Mouse (Mus musculus) intestine, postnatal 0 days (tissue): ENCODE data around the gene Foxa2. TPM values are rescaled to one million over a fixed set of nuclear protein-coding genes. Genes with fewer than 3 reads are reported as not detected.

Experiments used
- ATAC-seq: fragments of 200-750 bp; cut with Nextera tagmentation; 2 replicates; pipeline ENCODE4 v1.8.0; 2017; ENCODE audit warnings: mild to moderate bottlenecking, moderate TSS enrichment, moderate library complexity
- H3K27ac ChIP-seq: fragments of 300-500 bp; sonication (generic); 2 replicates; pipeline ENCODE4 v1.5.1; 2014; ENCODE audit warnings: mild to moderate bottlenecking, low read depth, low read length, moderate library complexity
- H3K27me3 ChIP-seq: fragments of 300-500 bp; sonication (generic); replicated peaks from 2 replicates; pipeline ENCODE4 v1.6.1; 2014; ENCODE audit warnings: low read length, mixed read lengths; ENCODE audit not compliant: control insufficient read depth, insufficient read depth
- H3K36me3 ChIP-seq: fragments of 300-500 bp; sonication (generic); 2 replicates; pipeline ENCODE4 v1.6.1; 2014; ENCODE audit warnings: mild to moderate bottlenecking, moderate library complexity; ENCODE audit not compliant: control insufficient read depth, insufficient read depth
- H3K4me1 ChIP-seq: fragments of 300-500 bp; sonication (generic); replicated peaks from 2 replicates; pipeline ENCODE4 v1.6.1; 2014; ENCODE audit warnings: antibody characterized with exemption, low read length, mixed read lengths; ENCODE audit not compliant: control insufficient read depth, insufficient read depth
- H3K4me2 ChIP-seq: fragments of 300-500 bp; sonication (generic); replicated peaks from 2 replicates; pipeline ENCODE4 v1.6.1; 2014; ENCODE audit warnings: low read depth, mild to moderate bottlenecking, moderate library complexity
- H3K4me3 ChIP-seq: fragments of 300-500 bp; sonication (generic); 2 replicates; pipeline ENCODE4 v1.5.1; 2014; ENCODE audit warnings: low read depth, low read length
- H3K9ac ChIP-seq: fragments of 300-500 bp; sonication (generic); 2 replicates; pipeline ENCODE4 v1.6.1; 2014; ENCODE audit warnings: mild to moderate bottlenecking, low read depth, low read length
- H3K9me3 ChIP-seq: fragments of 300-500 bp; sonication (generic); 2 replicates; pipeline ENCODE4 v1.6.1; 2016; ENCODE audit warnings: mixed run types; ENCODE audit not compliant: control insufficient read depth
- CTCF ChIP-seq: sonication (generic); IDR thresholded peaks from 2 replicates; pipeline ENCODE4 v1.5.1; 2016; ENCODE audit warnings: low read depth, mild to moderate bottlenecking, control low read depth, antibody characterized with exemption, moderate library complexity
- WGBS: fragments of 180-500 bp; shearing (Covaris S2); extraction: QIAGEN DNeasy Blood & Tissue Kit; methylation state at CpG from one replicate; pipeline ENCODE4 v1.1.7; 2014; 5-methylcytosine and 5-hydroxymethylcytosine counted together
- polyA plus RNA-seq: library from polyadenylated mRNA; unstranded; fragments of >200 nt; fragmentation: Nextera tagmentation; extraction: Ambion mirVana; gene quantifications from 2 replicates; pipeline ENCODE4 v1.2.1, GENCODE M21; 2015

Foxa2 gene
- polyA plus RNA-seq, 1 experiment from 2014 or later = 1.5 TPM

- Histone ChIP-seq H3K9ac (no peak overlapping the region), H3K4me2 (no peak overlapping the region)
Observed at GRCm38 (mm10) chr2:148060705-148061104, 13.9 kb upstream of the Foxa2 start.

GRCm38 (mm10) chr2:148053411-148053810, 6.6 kb upstream of the Foxa2 start:
- no peaks in the 10 kb centered on the region for H3K36me3 ChIP-seq
- H3K4me1 ChIP-seq = no peaks in the 10 kb centered on the region
- WGBS = 24% methylated on average over 6 of the region's 6 CpGs
- H3K4me2 ChIP-seq = no peak overlapping the region
- peaks cover 28% of the 10 kb centered on the region for H3K27me3 ChIP-seq
- no peak overlapping the region for H3K4me3 ChIP-seq
- H3K27ac ChIP-seq = no peak overlapping the region
- H3K9me3 ChIP-seq = no peaks in the 10 kb centered on the region
- ATAC-seq = no peak
- TF ChIP-seq CTCF = no peak
- H3K9ac ChIP-seq = no peak overlapping the region

More at GRCm38 (mm10) chr2:148060705-148061104, 13.9 kb upstream of the Foxa2 start:
- no peak for TF ChIP-seq CTCF
- Histone ChIP-seq H3K36me3 (no peaks in the 10 kb centered on the region), H3K4me3 (no peak overlapping the region), H3K27ac (no peak overlapping the region), H3K4me1 (no peaks in the 10 kb centered on the region), H3K9me3 (no peaks in the 10 kb centered on the region), H3K27me3 (no peaks in the 10 kb centered on the region)
- ATAC-seq = no peak
- 76% methylated on average over 6 of the region's 6 CpGs for WGBS

- Histone ChIP-seq H3K9me3 (no peaks in the 10 kb centered on the region), H3K4me2 (peak overlapping the region; percentile 60), H3K9ac (no peak overlapping the region), H3K36me3 (no peaks in the 10 kb centered on the region), H3K4me1 (no peaks in the 10 kb centered on the region), H3K27me3 (peaks cover 76% of the 10 kb centered on the region), H3K4me3 (peak overlapping the region; percentile 28), H3K27ac (no peak overlapping the region)
- TF ChIP-seq CTCF = peak; percentile 86
- under 1% methylated on average over 41 of the region's 41 CpGs for WGBS
- ATAC-seq = peak; percentile 46; the same call in 1 of the 2 replicates
Observed at GRCm38 (mm10) chr2:148048484-148049129, 1.8 kb upstream of the Foxa2 start.

DNA sequence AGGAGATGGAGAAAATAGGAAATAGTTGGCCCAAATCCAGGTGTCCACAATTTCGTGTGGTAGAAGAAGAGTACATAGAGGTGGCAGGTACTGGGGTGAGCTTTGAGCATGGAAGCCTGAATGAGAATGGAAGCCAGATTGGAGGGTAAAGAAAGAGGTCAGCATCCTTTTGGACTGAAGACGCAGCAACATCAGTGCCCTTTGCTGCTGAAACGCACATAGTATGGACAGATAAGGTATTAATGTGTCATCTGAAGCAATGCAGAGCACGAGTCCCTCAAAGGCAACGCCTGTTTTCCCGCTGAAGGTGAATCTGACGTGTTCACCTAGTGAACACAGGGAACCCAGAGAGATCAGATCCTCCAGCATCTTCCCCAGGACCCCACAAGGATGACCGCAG, 842 bp upstream of the Foxa2 start:
- H3K4me1 ChIP-seq = no peaks in the 10 kb centered on the region
- WGBS = 35% methylated on average over 8 of the region's 8 CpGs
- H3K9ac ChIP-seq = no peak overlapping the region
- no peak overlapping the region for H3K4me3 ChIP-seq
- TF ChIP-seq CTCF = no peak
- ATAC-seq = no peak
- no peaks in the 10 kb centered on the region for H3K36me3 ChIP-seq
- no peak overlapping the region for H3K27ac ChIP-seq
- H3K27me3 ChIP-seq = peaks cover 79% of the 10 kb centered on the region
- H3K9me3 ChIP-seq = no peaks in the 10 kb centered on the region
- H3K4me2 ChIP-seq = no peak overlapping the region

DNA sequence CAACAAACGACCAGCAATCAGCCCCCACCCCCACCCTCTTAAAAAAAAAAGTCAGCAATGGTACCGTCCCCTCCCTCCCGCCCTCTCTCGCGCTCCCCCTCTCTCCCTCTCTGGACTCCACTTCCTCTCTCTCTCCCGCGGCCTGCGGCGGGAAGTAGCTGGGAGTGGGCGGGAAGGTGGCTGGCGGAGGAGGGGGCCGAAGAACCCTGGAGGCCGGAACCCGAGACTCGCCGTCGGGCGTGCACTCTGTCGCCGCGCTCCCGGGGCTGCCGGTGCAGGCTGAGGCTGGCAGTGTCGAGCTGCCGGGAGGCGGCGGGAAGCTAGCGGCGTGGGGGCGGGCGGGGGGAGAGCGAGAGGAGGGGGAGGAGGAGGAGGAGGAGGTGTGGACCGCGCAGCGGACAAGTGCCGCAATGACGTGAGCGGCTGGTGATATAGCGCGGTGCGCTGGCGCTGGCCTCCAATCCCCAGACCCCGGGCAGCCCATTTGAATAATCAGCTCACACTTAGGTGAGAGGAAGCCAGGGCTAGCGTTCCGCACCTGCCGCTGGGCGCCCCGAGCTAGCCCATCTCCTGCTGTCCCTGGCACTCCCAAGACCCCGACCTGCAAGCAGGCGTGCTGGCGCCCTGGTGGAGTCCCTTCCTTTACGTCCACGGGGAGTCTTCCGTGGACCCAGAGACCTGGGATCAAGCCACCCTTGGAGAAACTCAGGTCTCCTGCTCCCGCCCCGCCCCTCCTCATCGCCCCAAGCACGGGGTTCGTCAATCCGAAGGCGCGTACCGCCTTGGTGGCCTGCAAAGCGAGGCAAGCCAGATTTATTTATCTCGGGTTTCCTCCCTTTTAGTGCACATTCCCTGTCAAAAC, 601 bp downstream of the Foxa2 start:
- Histone ChIP-seq H3K4me3 (peak overlapping the region; percentile 45), H3K4me1 (no peaks in the 10 kb centered on the region), H3K36me3 (no peaks in the 10 kb centered on the region), H3K9me3 (no peaks in the 10 kb centered on the region), H3K4me2 (peak overlapping the region; percentile 79), H3K27ac (no peak overlapping the region), H3K9ac (no peak overlapping the region), H3K27me3 (peaks cover 86% of the 10 kb centered on the region)
- under 1% methylated on average over 50 of the region's 65 CpGs for WGBS
- TF ChIP-seq CTCF = no peak
- ATAC-seq = peak; percentile 42; the same call in 1 of the 2 replicates

DNA sequence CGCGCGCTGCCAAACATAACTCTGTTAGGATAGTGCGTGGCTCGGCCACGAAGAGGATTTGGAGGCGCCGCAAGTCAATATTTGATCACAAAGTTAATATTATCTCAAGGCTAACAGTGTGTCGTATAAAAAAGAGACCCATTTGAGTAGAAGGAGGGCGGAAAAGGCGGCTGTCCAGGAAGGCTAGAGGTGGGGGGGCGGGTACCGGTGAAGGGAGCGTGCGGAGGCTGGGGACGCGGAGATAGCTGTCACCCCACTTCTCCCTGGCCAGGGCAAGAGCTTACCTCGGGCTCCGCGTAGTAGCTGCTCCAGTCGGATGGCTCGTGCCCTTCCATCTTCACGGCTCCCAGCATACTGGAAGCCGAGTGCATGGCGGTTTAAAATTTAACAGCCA, 1.2 kb downstream of the Foxa2 start:
- WGBS = 0% methylated on average over 25 of the region's 25 CpGs
- no peak for ATAC-seq
- Histone ChIP-seq H3K9me3 (no peaks in the 10 kb centered on the region), H3K27me3 (peaks cover 92% of the 10 kb centered on the region), H3K27ac (no peak overlapping the region), H3K9ac (no peak overlapping the region), H3K36me3 (no peaks in the 10 kb centered on the region), H3K4me1 (no peaks in the 10 kb centered on the region), H3K4me2 (peak overlapping the region; percentile 79), H3K4me3 (peak overlapping the region; percentile 45)
- TF ChIP-seq CTCF = no peak
